Mouse (Mus musculus) limb, embryonic 12.5 days (tissue): ENCODE data around the gene Gm17949. TPM values are rescaled to one million over a fixed set of nuclear protein-coding genes. Genes with fewer than 3 reads are reported as not detected.

Source experiments
- ATAC-seq: fragments of 200-750 bp; cut with Nextera tagmentation; 2 replicates; pipeline ENCODE4 v1.8.0; 2017; ENCODE audit warnings: low read depth, moderate TSS enrichment; ENCODE audit not compliant: insufficient number of reproducible peaks, insufficient read depth, low FRiP score, low TSS enrichment
- H3K27ac ChIP-seq: fragments of 300-500 bp; sonication (generic); 2 replicates; pipeline ENCODE4 v1.5.1; 2016; ENCODE audit warnings: mild to moderate bottlenecking, moderate library complexity
- H3K27me3 ChIP-seq: fragments of 300-500 bp; sonication (generic); 2 replicates; pipeline ENCODE4 v1.6.1; 2016; ENCODE audit warnings: mild to moderate bottlenecking, moderate library complexity
- H3K36me3 ChIP-seq: fragments of 300-500 bp; sonication (generic); 2 replicates; pipeline ENCODE4 v1.6.1; 2016; ENCODE audit warnings: mild to moderate bottlenecking, moderate library complexity
- H3K4me1 ChIP-seq: fragments of 300-500 bp; sonication (generic); replicated peaks from 2 replicates; pipeline ENCODE4 v1.6.1; 2016
- H3K4me2 ChIP-seq: fragments of 300-500 bp; sonication (generic); 2 replicates; pipeline ENCODE4 v1.6.1; 2016; ENCODE audit warnings: mild to moderate bottlenecking, moderate library complexity
- H3K4me3 ChIP-seq: fragments of 300-500 bp; sonication (generic); replicated peaks from 2 replicates; pipeline ENCODE4 v1.5.1; 2016; ENCODE audit warnings: mild to moderate bottlenecking
- H3K9ac ChIP-seq: fragments of 300-500 bp; sonication (generic); replicated peaks from 2 replicates; pipeline ENCODE4 v1.6.1; 2016; ENCODE audit warnings: mild to moderate bottlenecking, moderate library complexity
- H3K9me3 ChIP-seq: fragments of 300-500 bp; sonication (generic); 2 replicates; pipeline ENCODE4 v1.6.1; 2016; ENCODE audit warnings: mild to moderate bottlenecking, moderate library complexity
- WGBS: fragments of 180-500 bp; shearing (Covaris S2); methylation state at CpG from one replicate; pipeline ENCODE4 v1.1.7; 2016; 5-methylcytosine and 5-hydroxymethylcytosine counted together
- polyA plus RNA-seq: library from polyadenylated mRNA; unstranded; fragments of >200 nt; fragmentation: Nextera tagmentation; extraction: Ambion mirVana; gene quantifications from 2 replicates; pipeline ENCODE4 v1.2.1, GENCODE M21; 2016

Gene Gm17949
- polyA plus RNA-seq, 1 experiment from 2014 or later = 0.24 TPM

DNA sequence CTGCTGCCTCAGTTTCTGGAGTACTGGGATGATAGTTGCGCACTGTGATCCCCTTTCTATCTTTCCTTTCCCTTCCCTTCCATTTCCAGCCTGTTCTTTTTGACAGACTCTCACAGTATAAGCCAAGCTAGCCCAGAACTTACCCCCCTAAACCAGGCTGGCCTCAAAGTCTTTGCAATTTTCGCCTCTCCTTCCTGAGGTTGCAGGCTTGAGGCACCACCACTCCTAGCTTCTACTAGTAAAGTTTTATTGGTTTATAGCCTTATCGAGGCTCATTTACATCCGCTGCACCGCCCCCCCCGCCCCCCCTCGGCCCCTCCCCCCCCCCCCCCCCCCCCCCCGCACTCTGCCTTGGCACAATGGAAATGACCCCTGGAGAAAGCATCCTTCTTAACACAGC, 31.7 kb upstream of the Gm17949 start:
- Histone ChIP-seq H3K27ac (no peak overlapping the region), H3K4me1 (peaks cover 4% of the 10 kb centered on the region; the same call in 1 of the 2 replicates), H3K9me3 (no peaks in the 10 kb centered on the region), H3K27me3 (no peaks in the 10 kb centered on the region), H3K4me2 (no peak overlapping the region), H3K36me3 (no peaks in the 10 kb centered on the region), H3K9ac (no peak overlapping the region), H3K4me3 (no peak overlapping the region)
- 35% methylated on average over 4 of the region's 8 CpGs for WGBS
- no peak for ATAC-seq

DNA sequence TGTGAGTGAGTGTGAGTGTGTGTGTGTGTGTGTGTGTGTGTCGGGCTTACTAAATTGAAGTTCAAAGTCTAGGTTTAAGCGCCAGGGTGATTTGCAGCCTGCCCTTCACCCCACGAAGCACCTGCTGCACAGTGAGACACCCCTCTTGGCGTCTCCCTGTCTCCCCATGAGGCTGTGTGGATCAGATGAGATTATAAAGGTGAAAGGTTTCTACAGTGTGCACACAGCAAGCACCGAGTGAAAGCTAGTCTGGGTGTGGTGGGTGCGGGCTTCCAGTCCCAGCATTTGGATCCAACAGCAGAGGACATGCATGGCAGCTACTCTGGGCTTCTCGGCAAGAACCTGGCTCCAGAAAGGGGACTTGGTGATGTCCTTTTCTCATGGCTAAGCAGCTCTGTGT, 30.2 kb upstream of the Gm17949 start:
- ATAC-seq = no peak
- 68% methylated on average over 7 of the region's 7 CpGs for WGBS
- Histone ChIP-seq H3K4me3 (no peak overlapping the region), H3K9me3 (no peaks in the 10 kb centered on the region), H3K27ac (no peak overlapping the region), H3K9ac (no peak overlapping the region), H3K4me2 (no peak overlapping the region), H3K36me3 (no peaks in the 10 kb centered on the region), H3K27me3 (no peaks in the 10 kb centered on the region), H3K4me1 (peaks cover 4% of the 10 kb centered on the region; the same call in 1 of the 2 replicates)

DNA sequence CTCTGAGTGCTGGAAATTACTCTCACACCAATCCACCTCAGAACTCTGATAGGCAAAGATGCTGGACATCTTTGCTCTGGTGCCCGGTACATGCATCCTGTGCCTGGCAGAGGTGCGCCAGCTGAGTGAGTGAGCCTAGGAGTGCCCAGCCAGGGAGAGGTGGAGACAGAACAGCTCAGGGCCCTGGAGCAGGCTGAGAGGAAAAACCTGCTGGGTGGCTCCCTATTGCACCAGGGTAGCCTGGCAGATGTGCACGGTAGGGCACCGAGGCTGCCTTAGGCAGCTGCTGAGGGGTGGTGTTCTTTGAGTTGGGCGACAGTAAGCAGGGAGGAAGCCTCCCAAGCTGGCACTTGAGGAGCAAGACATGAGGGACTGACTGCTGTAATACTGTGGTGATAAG, 29.3 kb upstream of the Gm17949 start, which contains the start of gene Acer1:
Acer1 (minus strand) TSS at position 114 of the 400 bp plus-strand sequence.
- 74% methylated on average over 5 of the region's 5 CpGs for WGBS
- peaks cover 4% of the 10 kb centered on the region; the same call in 1 of the 2 replicates for H3K4me1 ChIP-seq
- no peaks in the 10 kb centered on the region for H3K9me3 ChIP-seq
- no peak within 1 kb of the TSS for H3K9ac ChIP-seq
- no peak within 1 kb of the TSS for H3K4me2 ChIP-seq
- H3K36me3 ChIP-seq = no peaks in the 10 kb centered on the region
- H3K27ac ChIP-seq = no peak within 1 kb of the TSS
- H3K4me3 ChIP-seq = no peak within 1 kb of the TSS
- no peaks in the 10 kb centered on the region for H3K27me3 ChIP-seq
- no peak for ATAC-seq

DNA sequence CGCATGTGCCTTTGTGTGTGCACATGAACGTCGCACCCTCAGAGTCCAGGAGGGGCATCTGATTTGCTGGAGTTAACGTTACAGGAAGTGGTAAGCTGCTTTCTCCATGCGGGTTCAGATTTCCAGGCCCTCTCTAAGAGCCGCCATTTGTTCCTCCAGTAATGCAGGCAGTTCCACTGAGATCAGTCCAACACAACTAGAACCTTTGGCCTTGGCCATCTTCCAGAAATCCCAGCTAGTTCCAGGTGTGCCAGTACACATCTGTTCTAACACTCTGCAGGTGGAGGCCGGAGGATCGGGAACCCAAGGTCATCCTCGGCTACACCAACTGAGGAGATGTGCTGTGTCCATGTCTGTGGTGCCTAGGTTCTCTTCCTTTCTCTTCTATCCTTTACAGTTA, 26.4 kb upstream of the Gm17949 start:
- no peaks in the 10 kb centered on the region for H3K36me3 ChIP-seq
- no peak for ATAC-seq
- no peak overlapping the region for H3K9ac ChIP-seq
- no peak overlapping the region for H3K4me2 ChIP-seq
- H3K9me3 ChIP-seq = no peaks in the 10 kb centered on the region
- H3K4me1 ChIP-seq = no peaks in the 10 kb centered on the region
- no peaks in the 10 kb centered on the region for H3K27me3 ChIP-seq
- no peak overlapping the region for H3K27ac ChIP-seq
- 74% methylated on average over 9 of the region's 9 CpGs for WGBS
- no peak overlapping the region for H3K4me3 ChIP-seq

DNA sequence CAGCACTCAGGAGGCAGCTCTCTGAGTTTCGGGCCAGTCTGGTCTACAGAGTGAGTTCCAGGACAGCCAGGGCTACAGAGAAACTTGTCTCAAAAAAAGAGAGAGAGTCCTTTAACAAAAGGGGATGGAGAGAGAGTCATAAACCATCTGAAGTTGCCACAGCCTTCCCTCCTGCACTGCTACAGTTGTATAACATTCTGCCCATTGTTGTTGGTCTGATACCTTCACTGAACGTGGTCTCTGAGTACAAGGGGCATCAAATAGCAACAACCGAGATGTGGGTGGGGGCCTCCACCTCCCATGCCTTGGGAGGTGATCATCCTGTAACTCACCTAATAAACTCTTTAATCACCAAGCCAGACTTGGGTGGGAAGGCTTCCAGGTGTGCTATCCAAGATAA, 25.6 kb upstream of the Gm17949 start:
- Histone ChIP-seq H3K4me2 (no peak overlapping the region), H3K9ac (no peak overlapping the region), H3K27ac (no peak overlapping the region), H3K27me3 (no peaks in the 10 kb centered on the region), H3K4me1 (no peaks in the 10 kb centered on the region), H3K4me3 (no peak overlapping the region), H3K9me3 (no peaks in the 10 kb centered on the region), H3K36me3 (no peaks in the 10 kb centered on the region)
- no peak for ATAC-seq
- 81% methylated on average over 3 of the region's 3 CpGs for WGBS

DNA sequence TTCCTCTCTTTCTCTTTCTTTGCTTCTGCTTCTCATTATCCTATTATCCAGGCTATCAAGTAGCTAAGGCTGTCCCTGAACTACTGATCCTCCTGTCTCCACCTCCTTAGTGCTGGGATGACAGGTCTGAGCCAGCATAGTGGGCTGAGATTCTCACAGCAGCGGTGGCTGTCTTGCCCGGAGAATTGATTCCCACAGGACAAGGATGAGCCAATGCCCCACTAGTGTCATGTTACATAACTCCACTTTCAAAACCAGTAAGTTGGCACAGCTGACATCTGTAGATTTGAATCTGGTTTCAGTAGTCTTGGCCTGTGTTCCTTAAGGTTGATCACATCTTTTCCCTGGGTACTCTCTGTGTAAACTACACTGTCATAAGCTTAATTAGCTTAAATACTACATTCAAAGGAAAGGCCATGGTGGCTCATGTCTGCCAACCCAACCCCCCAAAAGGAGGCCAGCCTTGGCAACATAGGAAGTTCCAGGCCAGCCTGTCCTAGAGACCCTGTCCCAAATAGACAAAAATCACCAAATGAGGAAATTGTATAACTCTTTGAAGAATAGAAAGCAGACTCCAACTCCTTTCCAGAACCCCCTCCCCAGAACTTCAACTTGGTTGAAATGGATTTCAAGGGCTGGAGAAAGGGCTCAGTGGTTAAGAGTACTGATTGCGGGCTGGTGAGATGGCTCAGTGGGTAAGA, 25.0 kb upstream of the Gm17949 start:
- peaks cover 5% of the 10 kb centered on the region for H3K4me1 ChIP-seq
- peaks cover 2% of the 10 kb centered on the region; the same call in 1 of the 2 replicates for H3K36me3 ChIP-seq
- no peak overlapping the region for H3K4me3 ChIP-seq
- H3K27ac ChIP-seq = no peak overlapping the region
- 87% methylated on average over 3 of the region's 3 CpGs for WGBS
- H3K27me3 ChIP-seq = no peaks in the 10 kb centered on the region
- H3K4me2 ChIP-seq = no peak overlapping the region
- no peaks in the 10 kb centered on the region for H3K9me3 ChIP-seq
- no peak for ATAC-seq
- no peak overlapping the region for H3K9ac ChIP-seq

DNA sequence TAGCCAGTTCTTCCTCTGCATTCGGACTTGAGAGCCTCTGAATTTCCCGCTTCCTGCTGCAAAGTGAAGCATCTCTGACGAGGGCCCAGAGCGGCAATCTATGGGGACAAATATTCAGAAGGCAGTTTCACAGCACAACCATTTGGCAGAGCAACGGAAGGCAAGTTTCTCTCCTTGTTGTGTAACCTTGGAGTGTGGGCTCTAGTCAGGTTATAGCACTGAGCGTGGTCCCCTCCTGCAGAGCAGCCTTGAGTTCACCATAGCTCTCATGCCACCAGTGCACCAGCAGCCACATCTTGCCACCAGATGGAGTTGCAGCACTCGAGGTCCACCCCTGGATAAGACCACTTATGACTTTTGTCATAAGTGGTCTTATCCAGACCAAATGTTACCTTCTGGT, 22.8 kb upstream of the Gm17949 start:
- no peak overlapping the region for H3K9ac ChIP-seq
- H3K4me1 ChIP-seq = peaks cover 6% of the 10 kb centered on the region
- no peak overlapping the region for H3K27ac ChIP-seq
- H3K36me3 ChIP-seq = peaks cover 22% of the 10 kb centered on the region
- H3K9me3 ChIP-seq = no peaks in the 10 kb centered on the region
- no peak overlapping the region for H3K4me2 ChIP-seq
- no peak for ATAC-seq
- no peaks in the 10 kb centered on the region for H3K27me3 ChIP-seq
- no peak overlapping the region for H3K4me3 ChIP-seq
- 84% methylated on average over 7 of the region's 7 CpGs for WGBS

DNA sequence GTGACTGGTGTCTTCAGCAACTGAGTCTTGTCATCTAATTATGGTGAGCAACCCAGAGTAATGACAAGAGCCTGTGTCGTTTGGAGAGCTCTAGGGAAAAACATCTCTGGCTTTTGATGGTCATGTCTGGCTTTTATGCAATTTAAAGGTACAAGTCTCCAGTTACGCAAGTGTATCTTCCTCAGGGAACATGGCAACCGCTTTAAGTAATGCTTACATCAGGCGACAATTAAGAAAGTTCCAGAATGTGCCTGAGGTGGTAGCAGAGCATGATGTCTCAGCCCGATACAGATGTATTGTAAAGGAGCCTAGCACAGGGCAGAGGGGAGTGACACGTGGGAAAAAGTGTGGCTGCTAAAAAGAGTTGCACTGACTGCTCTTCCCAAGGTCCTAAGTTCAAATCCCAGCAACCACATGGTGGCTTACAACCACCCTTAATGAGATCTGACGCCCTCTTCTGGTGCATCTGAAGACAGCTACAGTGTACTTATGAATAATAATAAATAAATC, 22.3 kb upstream of the Gm17949 start:
- Histone ChIP-seq H3K4me2 (peak overlapping the region; percentile 68), H3K4me3 (peak overlapping the region; percentile 80), H3K4me1 (peaks cover 6% of the 10 kb centered on the region), H3K9me3 (no peaks in the 10 kb centered on the region), H3K27ac (no peak overlapping the region), H3K36me3 (peaks cover 28% of the 10 kb centered on the region), H3K27me3 (no peaks in the 10 kb centered on the region), H3K9ac (no peak overlapping the region)
- ATAC-seq = no peak
- WGBS = 74% methylated on average over 7 of the region's 7 CpGs

DNA sequence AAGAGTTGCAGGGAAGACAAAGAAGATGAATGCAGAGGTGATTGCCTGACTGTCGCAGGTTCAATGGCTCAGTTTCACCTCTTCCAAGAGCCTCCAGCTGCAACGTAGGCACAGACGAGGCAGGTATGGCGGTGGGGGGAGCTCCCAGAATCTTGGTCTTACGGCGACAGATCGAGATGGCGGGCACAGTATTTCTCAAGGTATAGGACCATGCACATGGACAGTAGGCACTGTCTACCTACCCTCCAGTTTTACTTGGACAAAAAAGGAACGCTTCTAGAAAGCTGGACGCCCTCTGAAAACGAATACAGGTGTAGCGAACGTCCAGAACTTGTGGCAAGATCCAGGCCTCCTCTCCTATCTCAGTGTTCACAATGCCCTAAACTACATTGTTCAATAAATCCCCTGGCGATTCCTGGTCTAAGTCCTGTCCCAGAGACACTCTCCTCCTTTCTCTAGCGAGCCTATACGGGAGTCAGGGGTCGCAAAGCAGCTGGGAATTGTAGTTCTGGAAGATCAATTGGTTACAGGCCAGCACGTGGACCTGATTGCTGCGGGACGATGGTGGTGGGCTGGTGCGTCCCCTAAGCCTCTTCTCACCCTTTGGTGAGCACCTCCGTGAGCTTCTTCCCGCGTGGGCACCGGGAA, 21.7 kb upstream of the Gm17949 start:
- H3K36me3 ChIP-seq = peaks cover 34% of the 10 kb centered on the region
- peak overlapping the region; percentile 68 for H3K4me2 ChIP-seq
- peak overlapping the region; percentile 52 for H3K9ac ChIP-seq
- peak overlapping the region; percentile 80 for H3K4me3 ChIP-seq
- H3K27ac ChIP-seq = peak overlapping the region; percentile 72; the same call in 1 of the 2 replicates
- 3% methylated on average over 25 of the region's 25 CpGs for WGBS
- H3K9me3 ChIP-seq = no peaks in the 10 kb centered on the region
- H3K27me3 ChIP-seq = no peaks in the 10 kb centered on the region
- ATAC-seq = peak; percentile 91
- H3K4me1 ChIP-seq = peaks cover 6% of the 10 kb centered on the region

DNA sequence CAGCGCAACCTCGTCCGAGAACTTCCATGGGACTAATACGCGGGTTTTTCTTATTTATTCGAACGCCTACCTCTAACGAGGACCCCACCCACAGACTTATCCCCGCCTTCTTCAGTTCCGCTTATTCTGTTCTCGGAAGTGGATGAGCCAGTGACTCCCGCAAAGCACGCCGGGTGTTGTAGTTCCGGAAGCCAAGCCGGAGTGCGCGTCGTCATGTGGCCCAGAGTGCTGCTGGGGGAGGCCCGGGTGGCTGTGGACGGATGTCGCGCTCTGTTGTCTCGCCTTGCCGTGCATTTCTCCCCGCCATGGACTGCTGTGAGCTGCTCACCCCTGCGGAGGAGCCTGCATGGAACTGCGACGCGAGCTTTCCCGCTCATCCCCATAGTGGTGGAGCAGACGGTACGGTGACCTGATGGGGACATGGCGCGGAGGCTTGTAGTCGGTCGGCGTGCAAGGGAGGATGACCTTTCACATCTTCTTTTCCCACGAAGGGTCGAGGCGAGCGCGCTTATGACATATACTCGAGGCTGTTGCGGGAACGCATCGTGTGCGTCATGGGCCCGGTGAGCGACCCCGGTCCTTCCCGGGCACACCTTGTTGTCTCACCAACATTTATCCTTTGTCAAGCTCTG, 21.0 kb upstream of the Gm17949 start, which contains the start of gene Clpp:
Clpp (plus strand) TSS at position 191 of the 632 bp plus-strand sequence.
- Histone ChIP-seq H3K36me3 (peaks cover 40% of the 10 kb centered on the region), H3K4me2 (peak within 1 kb of the TSS; percentile 68), H3K9ac (peak within 1 kb of the TSS; percentile 82), H3K27ac (peak within 1 kb of the TSS; percentile 72; the same call in 1 of the 2 replicates), H3K27me3 (no peaks in the 10 kb centered on the region), H3K4me1 (peaks cover 6% of the 10 kb centered on the region), H3K9me3 (no peaks in the 10 kb centered on the region), H3K4me3 (peak within 1 kb of the TSS; percentile 80)
- under 1% methylated on average over 52 of the region's 52 CpGs for WGBS
- ATAC-seq = peak; percentile 95

DNA sequence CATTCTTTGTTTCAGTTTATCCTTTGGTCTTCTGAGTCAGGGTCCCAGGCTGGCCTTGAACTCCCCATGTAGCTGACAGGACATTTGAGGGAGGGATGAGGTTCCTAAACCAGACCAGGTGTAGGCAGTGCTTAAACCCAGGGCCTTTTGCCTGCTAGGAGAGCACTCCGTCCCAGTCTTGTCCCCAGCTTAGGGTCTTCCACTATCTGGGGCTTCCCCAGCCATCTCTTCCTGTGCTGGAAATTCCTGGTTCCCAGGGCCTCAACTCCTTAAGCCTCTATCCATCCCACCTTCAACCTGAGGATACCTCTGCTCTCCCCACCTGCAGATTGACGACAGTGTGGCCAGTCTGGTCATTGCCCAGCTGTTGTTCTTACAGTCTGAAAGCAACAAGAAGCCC, 20.3 kb upstream of the Gm17949 start:
- H3K9me3 ChIP-seq = no peaks in the 10 kb centered on the region
- no peaks in the 10 kb centered on the region for H3K27me3 ChIP-seq
- no peak overlapping the region for H3K27ac ChIP-seq
- peaks cover 6% of the 10 kb centered on the region for H3K4me1 ChIP-seq
- no peak for ATAC-seq
- H3K4me2 ChIP-seq = peak overlapping the region; percentile 68
- peaks cover 48% of the 10 kb centered on the region for H3K36me3 ChIP-seq
- H3K9ac ChIP-seq = peak overlapping the region; percentile 82
- H3K4me3 ChIP-seq = peak overlapping the region; percentile 80
- WGBS = 74% methylated on average over 2 of the region's 2 CpGs
